Mouse (Mus musculus): Measurements from ENCODE around the gene G3bp2.

DNA sequence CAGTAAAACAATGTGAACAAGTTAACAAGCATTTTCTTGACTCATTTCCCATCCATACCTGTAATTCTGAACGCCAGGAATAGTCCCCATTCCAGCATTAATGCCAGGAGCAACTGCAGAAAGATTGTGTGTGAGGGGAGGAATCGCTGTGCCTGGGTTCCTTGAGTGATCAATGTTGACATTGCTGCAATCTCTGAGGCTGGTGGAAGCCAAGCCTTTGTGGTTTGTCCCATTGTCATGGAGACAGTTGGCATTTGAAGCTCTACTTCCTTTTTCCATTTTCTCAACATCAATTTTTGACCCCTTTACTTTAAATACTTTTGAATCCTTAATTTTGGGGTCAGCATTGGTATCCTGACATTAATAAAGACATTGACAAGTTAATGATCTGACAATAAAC, 63.6 kb downstream of the G3bp2 start:
- TF ChIP-seq CTCF (IDR thresholded peaks at IDR 0.05) (no peak), POLR2A (IDR thresholded peaks at IDR 0.05; ENCODE audit: insufficient read depth, low read depth, low read length) (no peak)

Measured in heart, adult 2 months (tissue).